Mouse (Mus musculus) limb, embryonic 10.5 days (tissue): ENCODE results near the gene Il1rapl2. TPM values are rescaled to one million over a fixed set of nuclear protein-coding genes. Genes with fewer than 3 reads are reported as not detected.

Experiments used
- DNase-seq: peaks from one replicate; pipeline ENCODE4 v3.0.0-alpha.2; 2017; ENCODE audit warnings: low spot score
- H3K27ac ChIP-seq: fragments of 300-500 bp; sonication (generic); 2 replicates; pipeline ENCODE4 v1.5.1; 2016; ENCODE audit warnings: mild to moderate bottlenecking
- H3K27me3 ChIP-seq: fragments of 300-500 bp; sonication (generic); 2 replicates; pipeline ENCODE4 v1.6.1; 2016; ENCODE audit warnings: low read depth, mild to moderate bottlenecking; ENCODE audit not compliant: poor library complexity, severe bottlenecking
- H3K36me3 ChIP-seq: fragments of 300-500 bp; sonication (generic); 2 replicates; pipeline ENCODE4 v1.6.1; 2016; ENCODE audit warnings: mild to moderate bottlenecking, moderate library complexity
- H3K4me1 ChIP-seq: fragments of 300-500 bp; sonication (generic); 2 replicates; pipeline ENCODE4 v1.6.1; 2016
- H3K4me3 ChIP-seq: fragments of 300-500 bp; sonication (generic); 2 replicates; pipeline ENCODE4 v1.5.1; 2016; ENCODE audit warnings: mild to moderate bottlenecking, moderate library complexity
- H3K9me3 ChIP-seq: fragments of 300-500 bp; sonication (generic); replicated peaks from 2 replicates; pipeline ENCODE4 v1.6.1; 2016; ENCODE audit warnings: mild to moderate bottlenecking
- WGBS: fragments of 180-500 bp; shearing (Covaris S2); methylation state at CpG from one replicate; pipeline ENCODE4 v1.1.7; 2016; 5-methylcytosine and 5-hydroxymethylcytosine counted together
- polyA plus RNA-seq: library from polyadenylated mRNA; unstranded; fragments of >200 nt; fragmentation: Nextera tagmentation; extraction: Ambion mirVana; gene quantifications from 2 replicates; pipeline ENCODE4 v1.2.1, GENCODE M21; 2016

Gene Il1rapl2
- polyA plus RNA-seq = 0.08 and 0.09 TPM in 2 replicates

DNA sequence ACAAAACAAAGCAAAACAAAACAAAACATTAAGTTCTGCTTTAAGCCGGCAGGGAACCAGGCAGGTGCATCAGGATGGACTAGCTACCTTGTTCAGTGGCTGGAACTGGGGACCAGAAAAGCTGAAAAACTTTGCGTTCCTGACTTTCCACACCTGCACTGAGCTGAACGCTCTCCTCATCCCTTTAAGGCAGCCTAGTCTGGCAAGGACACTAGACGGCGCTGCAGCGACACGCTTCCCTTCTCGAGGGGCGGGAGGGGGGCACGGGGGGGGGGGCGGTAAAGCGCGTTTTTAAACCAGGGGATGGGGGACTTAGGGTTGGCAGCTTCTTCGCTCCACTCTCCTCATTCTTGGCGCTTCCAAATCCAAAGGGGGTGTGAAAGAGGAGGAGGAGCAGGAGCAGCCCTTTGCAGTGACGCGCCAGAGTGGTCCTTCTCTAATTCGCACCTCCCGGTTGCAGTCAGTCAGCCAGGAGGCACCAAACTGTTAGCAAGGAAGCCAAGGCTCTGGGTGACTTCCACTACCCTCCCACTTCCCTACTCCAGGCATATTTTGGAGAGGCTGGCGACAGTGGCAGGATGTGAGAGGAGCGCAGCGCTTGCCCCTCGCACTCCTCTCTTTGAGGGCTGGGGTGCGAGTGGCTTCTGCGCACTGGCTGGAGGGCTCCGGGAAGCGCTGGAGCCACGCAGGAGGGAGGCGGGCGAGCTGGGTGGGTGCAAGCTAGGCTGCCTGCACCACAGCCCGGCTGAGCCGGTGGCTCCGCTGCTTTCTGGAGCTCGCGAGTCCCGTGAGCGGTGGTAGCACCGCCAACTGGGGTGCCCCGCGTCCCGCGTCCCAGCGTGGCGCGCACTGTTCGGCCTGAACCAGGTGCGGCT, at the start of gene Il1rapl2:
Il1rapl2 (plus strand) TSS at position 288 of the 875 bp plus-strand sequence.
- Histone ChIP-seq H3K27me3 (peaks cover 60% of the 10 kb centered on the region), H3K27ac (no peak within 1 kb of the TSS), H3K4me3 (peak within 1 kb of the TSS; percentile 51), H3K4me1 (no peaks in the 10 kb centered on the region), H3K36me3 (no peaks in the 10 kb centered on the region), H3K9me3 (no peaks in the 10 kb centered on the region)
- DNase-seq = peak; percentile 43
- 6% methylated on average over 44 of the region's 47 CpGs for WGBS

DNA sequence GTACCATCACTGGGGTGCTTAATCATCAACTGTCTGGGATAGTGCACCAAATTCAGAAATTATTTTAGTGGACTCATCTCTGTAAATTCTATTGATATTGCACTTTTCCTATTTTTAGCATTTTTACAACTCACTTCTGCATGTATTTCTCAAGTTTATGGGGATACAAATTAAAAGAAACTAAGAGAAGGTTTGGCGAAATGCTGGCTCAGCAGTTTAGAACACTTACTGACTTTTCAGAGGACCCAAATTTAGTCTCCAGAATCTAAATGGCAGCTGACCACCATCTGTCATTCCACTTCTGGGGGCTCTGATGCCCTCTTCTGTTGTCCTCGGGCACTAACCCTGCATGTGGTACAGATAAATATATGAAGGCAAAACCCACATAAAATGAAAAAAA, 22.1 kb upstream of the Il1rapl2 start:
- Histone ChIP-seq H3K9me3 (no peaks in the 10 kb centered on the region), H3K4me1 (no peaks in the 10 kb centered on the region), H3K27ac (no peak overlapping the region), H3K36me3 (no peaks in the 10 kb centered on the region), H3K4me3 (no peak overlapping the region), H3K27me3 (no peaks in the 10 kb centered on the region)
- DNase-seq = no peak
- WGBS = 93% methylated on average over 2 of the region's 2 CpGs

GRCm38 (mm10) chrX:137569472-137570188, 778 bp upstream of the Il1rapl2 start:
- Histone ChIP-seq H3K27ac (no peak overlapping the region), H3K36me3 (no peaks in the 10 kb centered on the region), H3K4me1 (no peaks in the 10 kb centered on the region), H3K4me3 (peak overlapping the region; percentile 51), H3K27me3 (peaks cover 60% of the 10 kb centered on the region), H3K9me3 (no peaks in the 10 kb centered on the region)
- DNase-seq = peak; percentile 31
- 17% methylated on average over 21 of the region's 21 CpGs for WGBS

- WGBS = 35% methylated on average over 1 of the region's 1 CpGs
- no peak for DNase-seq
- H3K4me3 ChIP-seq = no peak overlapping the region
- H3K4me1 ChIP-seq = no peaks in the 10 kb centered on the region
- H3K27ac ChIP-seq = no peak overlapping the region
- no peaks in the 10 kb centered on the region for H3K36me3 ChIP-seq
- H3K9me3 ChIP-seq = no peaks in the 10 kb centered on the region
- peaks cover 13% of the 10 kb centered on the region; the same call in 1 of the 2 replicates for H3K27me3 ChIP-seq
Observed at GRCm38 (mm10) chrX:137582656-137583055, 12.2 kb downstream of the Il1rapl2 start.

DNA sequence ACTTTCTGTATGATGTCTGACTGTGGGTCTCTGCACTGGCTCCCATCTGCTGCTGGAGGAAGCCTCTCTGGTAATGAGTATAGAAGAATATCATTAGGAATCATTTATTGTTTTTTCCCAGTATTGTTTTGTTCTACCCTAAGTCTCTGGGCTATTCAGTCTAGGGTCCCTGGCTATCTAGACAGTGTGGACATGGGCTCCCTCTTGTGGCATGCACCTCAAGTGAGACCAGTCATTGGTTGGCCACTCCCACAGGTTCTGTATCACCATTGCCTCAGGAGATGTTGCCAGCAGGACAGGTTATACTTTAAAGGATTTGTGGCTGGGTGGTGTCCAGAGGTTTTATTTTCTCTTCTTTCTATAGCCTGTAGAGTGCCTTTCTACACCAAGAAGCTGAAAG, 50.3 kb downstream of the Il1rapl2 start:
- DNase-seq = peak; percentile 28
- Histone ChIP-seq H3K27me3 (no peaks in the 10 kb centered on the region), H3K4me1 (no peaks in the 10 kb centered on the region), H3K36me3 (no peaks in the 10 kb centered on the region), H3K27ac (no peak overlapping the region), H3K9me3 (no peaks in the 10 kb centered on the region), H3K4me3 (no peak overlapping the region)

DNA sequence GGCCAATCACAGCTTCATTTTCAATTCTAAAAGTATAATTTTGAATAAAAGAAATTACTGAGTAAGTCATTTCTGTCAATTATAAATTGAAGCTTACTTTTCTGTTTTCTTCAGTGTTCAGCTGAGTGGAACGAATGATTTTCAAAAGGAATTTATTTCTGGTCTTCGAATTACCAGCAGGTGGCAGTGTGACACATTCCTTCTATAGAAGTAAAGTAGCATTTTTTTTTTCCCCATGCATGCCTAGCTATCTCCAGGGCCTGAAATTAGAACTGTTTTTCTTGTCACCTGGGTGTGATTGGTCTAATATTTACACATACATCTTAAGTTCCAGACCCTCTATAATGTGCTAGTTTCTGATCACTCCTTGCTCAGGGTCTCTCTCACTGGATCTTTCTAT, 96.6 kb downstream of the Il1rapl2 start:
- 26% methylated on average over 2 of the region's 2 CpGs for WGBS
- DNase-seq = no peak
- Histone ChIP-seq H3K27me3 (peaks cover 22% of the 10 kb centered on the region; the same call in 1 of the 2 replicates), H3K4me3 (no peak overlapping the region), H3K4me1 (no peaks in the 10 kb centered on the region), H3K27ac (no peak overlapping the region), H3K9me3 (no peaks in the 10 kb centered on the region), H3K36me3 (no peaks in the 10 kb centered on the region)

DNA sequence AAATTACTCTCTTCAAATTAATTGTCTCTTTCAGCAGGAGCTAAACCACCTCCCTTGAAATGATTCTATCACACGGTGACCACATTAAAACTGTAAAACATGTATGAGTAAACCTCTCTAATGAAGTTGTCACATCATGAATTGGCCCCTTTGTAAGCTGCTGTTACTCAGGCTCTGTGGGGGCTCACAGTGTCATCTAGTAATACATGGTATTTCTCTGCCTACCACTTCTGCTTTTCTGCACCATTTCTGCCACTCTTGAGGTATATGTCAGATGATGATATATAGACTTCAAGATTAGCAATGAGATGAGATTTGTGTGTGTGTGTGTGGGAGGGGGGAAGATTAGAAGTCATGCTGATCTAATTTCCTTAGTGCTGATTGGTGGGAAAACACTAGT, 117.6 kb downstream of the Il1rapl2 start:
- Histone ChIP-seq H3K27ac (no peak overlapping the region), H3K36me3 (no peaks in the 10 kb centered on the region), H3K4me3 (no peak overlapping the region), H3K9me3 (no peaks in the 10 kb centered on the region), H3K27me3 (no peaks in the 10 kb centered on the region; the same call in 1 of the 2 replicates), H3K4me1 (no peaks in the 10 kb centered on the region)
- no peak for DNase-seq
- WGBS = 88% methylated on average over 1 of the region's 1 CpGs

DNA sequence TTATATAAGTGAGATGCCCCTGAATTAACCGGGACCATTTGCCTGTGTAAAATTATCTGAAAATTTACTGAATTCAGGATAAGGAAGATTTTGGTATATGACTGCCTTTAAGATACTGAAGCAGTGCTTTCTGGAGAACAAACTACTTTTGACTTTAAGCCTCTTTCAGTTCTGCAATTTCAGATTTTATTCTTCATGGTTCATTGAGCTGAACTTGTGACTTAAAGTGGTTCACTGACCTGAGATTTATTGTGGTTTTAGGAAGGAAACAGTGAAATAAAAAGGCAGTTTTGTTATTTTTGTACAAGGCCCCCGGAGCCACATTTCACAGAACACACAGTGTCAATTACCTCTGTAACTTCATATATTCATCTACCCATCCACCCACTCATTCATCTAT, 129.6 kb downstream of the Il1rapl2 start:
- DNase-seq = no peak
- no peaks in the 10 kb centered on the region for H3K9me3 ChIP-seq
- WGBS = 80% methylated on average over 2 of the region's 2 CpGs

DNA sequence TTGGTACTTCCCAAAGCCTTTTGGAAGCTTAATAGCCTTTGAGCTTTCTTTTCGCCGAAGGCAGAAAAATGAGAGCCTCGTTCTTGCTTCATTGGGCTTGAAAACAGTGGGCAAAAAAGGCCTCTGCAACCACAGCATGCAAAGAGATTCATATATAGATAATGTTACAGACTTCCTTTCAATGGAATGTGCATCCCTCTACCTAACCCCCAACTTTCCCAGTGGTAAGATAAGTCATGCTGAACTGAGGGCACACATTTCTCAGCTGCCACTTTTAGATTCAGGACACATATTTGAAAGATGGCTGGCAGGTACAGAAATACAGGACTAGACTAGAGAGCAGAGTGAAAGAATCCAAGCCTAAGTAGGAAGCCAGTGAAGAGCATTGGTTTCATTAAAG, 185.1 kb downstream of the Il1rapl2 start:
- DNase-seq = no peak
- H3K27ac ChIP-seq = no peak overlapping the region
- no peaks in the 10 kb centered on the region for H3K36me3 ChIP-seq
- H3K4me1 ChIP-seq = no peaks in the 10 kb centered on the region
- H3K4me3 ChIP-seq = no peak overlapping the region
- H3K9me3 ChIP-seq = no peaks in the 10 kb centered on the region
- peaks cover 14% of the 10 kb centered on the region for H3K27me3 ChIP-seq
- WGBS = 84% methylated on average over 3 of the region's 3 CpGs

More for the DNA sequence above, 129.6 kb downstream of the Il1rapl2 start:
- Histone ChIP-seq H3K27me3 (no peaks in the 10 kb centered on the region), H3K4me1 (no peaks in the 10 kb centered on the region), H3K36me3 (no peaks in the 10 kb centered on the region), H3K4me3 (no peak overlapping the region), H3K27ac (no peak overlapping the region)

GRCm38 (mm10) chrX:137805484-137806200, 235.2 kb downstream of the Il1rapl2 start:
- no peak overlapping the region for H3K27ac ChIP-seq
- H3K27me3 ChIP-seq = peaks cover 9% of the 10 kb centered on the region; the same call in 1 of the 2 replicates
- DNase-seq = no peak
- no peak overlapping the region for H3K4me3 ChIP-seq
- H3K9me3 ChIP-seq = no peaks in the 10 kb centered on the region
- WGBS = 85% methylated on average over 6 of the region's 6 CpGs
- H3K36me3 ChIP-seq = no peaks in the 10 kb centered on the region
- H3K4me1 ChIP-seq = no peaks in the 10 kb centered on the region

GRCm38 (mm10) chrX:137806231-137807114, 236.1 kb downstream of the Il1rapl2 start:
- Histone ChIP-seq H3K36me3 (no peaks in the 10 kb centered on the region), H3K4me1 (no peaks in the 10 kb centered on the region), H3K9me3 (no peaks in the 10 kb centered on the region), H3K27ac (no peak overlapping the region), H3K27me3 (peaks cover 14% of the 10 kb centered on the region; the same call in 1 of the 2 replicates), H3K4me3 (no peak overlapping the region)
- DNase-seq = no peak
- 70% methylated on average over 4 of the region's 4 CpGs for WGBS

DNA sequence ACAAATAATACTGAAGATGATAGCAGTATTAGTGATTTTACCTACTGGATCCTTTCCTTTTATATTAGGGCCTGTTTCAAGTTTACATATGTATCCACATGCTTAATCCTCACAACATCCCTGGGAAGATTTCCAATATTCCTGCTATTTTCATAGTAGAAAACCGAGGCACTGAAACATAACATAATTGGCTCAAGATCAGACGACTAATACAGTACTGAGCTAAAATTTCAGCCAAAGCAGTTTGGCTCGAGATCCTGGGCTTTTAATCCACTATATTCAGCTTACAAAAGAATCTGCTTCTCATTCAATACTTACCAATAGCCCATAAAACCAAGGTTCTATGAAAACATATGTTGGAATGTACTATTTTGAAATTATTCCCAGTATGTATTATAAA, 239.1 kb downstream of the Il1rapl2 start:
- Histone ChIP-seq H3K27me3 (peaks cover 33% of the 10 kb centered on the region; the same call in 1 of the 2 replicates), H3K36me3 (no peaks in the 10 kb centered on the region), H3K4me3 (no peak overlapping the region), H3K27ac (no peak overlapping the region), H3K4me1 (no peaks in the 10 kb centered on the region), H3K9me3 (no peaks in the 10 kb centered on the region)
- DNase-seq = no peak
- WGBS = 90% methylated on average over 3 of the region's 3 CpGs
